Mouse (Mus musculus): ENCODE measurements around the gene Dhdh.

- TF ChIP-seq CTCF (IDR thresholded peaks at IDR 0.05; ENCODE audit: low read depth, low read length) (no peak), POLR2A (IDR thresholded peaks at IDR 0.05; ENCODE audit: extremely low read depth, insufficient read depth, low read length) (no peak)
Measured at GRCm38 (mm10) chr7:45524841-45525621, 36.4 kb upstream of the Dhdh start.

Data from liver, adult 2 months (tissue).